Mouse (Mus musculus): ENCODE results near the gene Fgf11.

Fgf11 gene

GRCm38 (mm10) chr11:69784793-69785272 is 16.8 kb downstream of the Fgf11 start:
- peak; percentile 65 for DNase-seq (ENCODE audit: low spot score)

GRCm38 (mm10) chr11:69781828-69782227 is 19.8 kb downstream of the Fgf11 start:
- DNase-seq (ENCODE audit: low spot score): no peak

- DNase-seq (ENCODE audit: low spot score): no peak
Measured at GRCm38 (mm10) chr11:69778985-69779384, 22.7 kb downstream of the Fgf11 start.

- DNase-seq (ENCODE audit: low spot score): no peak
Measured at GRCm38 (mm10) chr11:69778258-69778982, 23.2 kb downstream of the Fgf11 start.

GRCm38 (mm10) chr11:69777504-69778257 is 24.0 kb downstream of the Fgf11 start:
- DNase-seq (ENCODE audit: low spot score): no peak

GRCm38 (mm10) chr11:69776488-69776887 is 25.2 kb downstream of the Fgf11 start:
- no peak for DNase-seq (ENCODE audit: low spot score)

- DNase-seq (ENCODE audit: low spot score): no peak
Measured at GRCm38 (mm10) chr11:69775716-69776115, 25.9 kb downstream of the Fgf11 start.

- DNase-seq (ENCODE audit: low spot score): no peak
Measured at GRCm38 (mm10) chr11:69774961-69775360, 26.7 kb downstream of the Fgf11 start.

GRCm38 (mm10) chr11:69767625-69767909 is 34.1 kb downstream of the Fgf11 start:
- peak; percentile 58 for DNase-seq (ENCODE audit: low spot score)

- DNase-seq (ENCODE audit: low spot score): no peak
Measured at GRCm38 (mm10) chr11:69766872-69767624, 34.6 kb downstream of the Fgf11 start.

- DNase-seq (ENCODE audit: low spot score): no peak
Measured at GRCm38 (mm10) chr11:69766126-69766609, 35.5 kb downstream of the Fgf11 start.

GRCm38 (mm10) chr11:69765221-69766125 is 36.2 kb downstream of the Fgf11 start, which contains the start of gene Zbtb4:
Zbtb4 (plus strand) TSS chr11:69765912.
- peak; percentile 63 for DNase-seq (ENCODE audit: low spot score)

GRCm38 (mm10) chr11:69763551-69763950 is 38.1 kb downstream of the Fgf11 start:
- DNase-seq (ENCODE audit: low spot score): no peak

GRCm38 (mm10) chr11:69761868-69762267 is 39.8 kb downstream of the Fgf11 start, which contains the start of gene Slc35g3:
Slc35g3 (minus strand) TSS chr11:69761968.
- no peak for DNase-seq (ENCODE audit: low spot score)

GRCm38 (mm10) chr11:69760901-69761200 is 40.8 kb downstream of the Fgf11 start:
- DNase-seq (ENCODE audit: low spot score): no peak

GRCm38 (mm10) chr11:69760160-69760900 is 41.3 kb downstream of the Fgf11 start:
- no peak for DNase-seq (ENCODE audit: low spot score)

- DNase-seq (ENCODE audit: low spot score): peak; percentile 96
Measured at GRCm38 (mm10) chr11:69758971-69759721, 42.5 kb downstream of the Fgf11 start.

- peak; percentile 98 for DNase-seq (ENCODE audit: low spot score)
Measured at GRCm38 (mm10) chr11:69758478-69758970, 43.1 kb downstream of the Fgf11 start, which contains the start of gene Polr2a. Polr2a (minus strand) TSS chr11:69758637.

- DNase-seq (ENCODE audit: low spot score): peak; percentile 92
Measured at GRCm38 (mm10) chr11:69758090-69758456, 43.6 kb downstream of the Fgf11 start.
